Mouse (Mus musculus) spleen, postnatal 10 days (tissue): Measurements from ENCODE around the gene Lrrc34.
A peak's percentile ranks its signal among the peaks of the same experiment; 100 is the strongest.

Source experiments
- DNase-seq, 2 experiments: peaks; one replicate each; pipeline ENCODE4 v3.0.0; 2021 to 2022; ENCODE audit warnings: low spot score in 2 of 2

The Lrrc34 gene

GRCm38 (mm10) chr3:30647440-30648090 is at the start of gene Lrrc34:
Gene Lrrc34, minus strand, starts transcription at chr3:30647869.
- DNase-seq: peak in 1 of 2 experiments; percentile 42

GRCm38 (mm10) chr3:30696346-30696745 is 48.7 kb upstream of the Lrrc34 start:
- peak; percentile 12 to 52 for DNase-seq

- DNase-seq: no peak
Observed at GRCm38 (mm10) chr3:30695661-30696060, 48.0 kb upstream of the Lrrc34 start.

- no peak for DNase-seq
Observed at GRCm38 (mm10) chr3:30690976-30691375, 43.3 kb upstream of the Lrrc34 start.

- no peak for DNase-seq
Observed at GRCm38 (mm10) chr3:30687216-30687615, 39.5 kb upstream of the Lrrc34 start.

GRCm38 (mm10) chr3:30683190-30683589 is 35.5 kb upstream of the Lrrc34 start:
- DNase-seq: no peak

GRCm38 (mm10) chr3:30658486-30658885 is 10.8 kb upstream of the Lrrc34 start:
- no peak for DNase-seq

GRCm38 (mm10) chr3:30655937-30656336 is 8.3 kb upstream of the Lrrc34 start:
- DNase-seq: no peak

GRCm38 (mm10) chr3:30650062-30650841 is 2.6 kb upstream of the Lrrc34 start:
- DNase-seq: no peak

DNA sequence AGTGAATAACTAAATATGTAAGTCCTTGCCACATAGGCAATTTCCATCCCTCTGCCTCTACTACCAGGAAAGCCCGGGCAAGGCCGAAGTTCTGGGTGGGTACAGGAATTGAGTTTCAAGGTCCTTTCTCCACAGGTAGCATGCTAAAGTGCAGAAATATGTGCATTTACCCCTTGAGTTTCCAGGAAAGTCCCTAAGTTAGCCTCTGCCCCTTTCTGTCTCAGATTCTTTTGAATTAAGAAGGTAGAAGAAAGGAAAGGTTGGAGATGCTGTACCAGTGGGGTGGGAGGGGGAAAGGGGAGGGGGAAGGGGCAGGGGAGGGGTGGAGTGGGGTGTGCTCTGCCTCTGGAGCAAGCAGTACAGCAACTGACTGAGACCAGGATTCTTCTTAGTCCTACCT is 797 bp upstream of the Lrrc34 start:
- DNase-seq: no peak

GRCm38 (mm10) chr3:30646761-30647160 is 908 bp downstream of the Lrrc34 start:
- DNase-seq: no peak

GRCm38 (mm10) chr3:30644207-30644606 is 3.5 kb downstream of the Lrrc34 start, which contains the start of gene Lrriq4:
Gene Lrriq4, plus strand, starts transcription at chr3:30644507.
- no peak for DNase-seq

GRCm38 (mm10) chr3:30635629-30636028 is 12.0 kb downstream of the Lrrc34 start:
- DNase-seq: peak in 1 of 2 experiments; percentile 28

DNA sequence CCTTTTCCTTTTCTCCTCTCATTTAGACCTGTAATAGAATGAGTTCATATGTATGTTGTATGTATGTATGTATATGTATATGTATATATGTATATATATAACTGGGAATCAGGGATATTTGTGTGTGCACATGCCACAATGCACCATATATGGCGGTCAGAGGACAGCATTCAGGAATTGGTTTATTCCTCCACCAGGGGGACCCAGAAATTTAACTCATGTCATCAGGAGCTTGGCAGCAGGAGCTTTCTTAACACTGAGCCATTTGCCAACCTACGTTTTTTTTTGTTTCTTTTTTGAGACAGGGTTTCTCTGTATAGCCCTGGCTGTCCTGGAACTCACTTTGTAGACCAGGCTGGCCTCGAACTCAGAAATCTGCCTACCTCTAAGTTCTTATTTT is 14.0 kb downstream of the Lrrc34 start:
- DNase-seq: no peak

GRCm38 (mm10) chr3:30620132-30620531 is 27.5 kb downstream of the Lrrc34 start:
- DNase-seq: no peak

- DNase-seq: no peak
Observed at GRCm38 (mm10) chr3:30610930-30611329, 36.7 kb downstream of the Lrrc34 start.

- DNase-seq: no peak
Observed at GRCm38 (mm10) chr3:30608999-30609398, 38.7 kb downstream of the Lrrc34 start.

DNA sequence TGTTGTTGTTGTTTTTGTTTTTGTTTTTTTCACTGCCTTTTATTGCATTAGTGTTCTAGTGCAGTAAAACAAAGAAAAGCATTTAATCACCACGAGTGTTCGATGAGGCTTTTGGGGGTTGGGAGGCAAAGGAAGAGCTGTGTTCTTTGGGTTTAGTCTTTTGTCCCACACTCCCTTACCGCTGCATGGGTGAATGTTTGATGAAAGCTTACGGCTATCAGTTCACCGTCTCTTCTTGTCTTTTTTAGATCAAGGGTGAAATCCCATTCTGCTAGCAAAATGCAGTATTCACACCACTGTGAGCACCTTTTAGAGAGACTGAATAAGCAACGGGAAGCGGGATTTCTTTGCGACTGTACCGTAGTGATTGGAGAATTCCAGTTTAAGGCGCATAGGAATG is 44.4 kb downstream of the Lrrc34 start:
- no peak for DNase-seq

DNA sequence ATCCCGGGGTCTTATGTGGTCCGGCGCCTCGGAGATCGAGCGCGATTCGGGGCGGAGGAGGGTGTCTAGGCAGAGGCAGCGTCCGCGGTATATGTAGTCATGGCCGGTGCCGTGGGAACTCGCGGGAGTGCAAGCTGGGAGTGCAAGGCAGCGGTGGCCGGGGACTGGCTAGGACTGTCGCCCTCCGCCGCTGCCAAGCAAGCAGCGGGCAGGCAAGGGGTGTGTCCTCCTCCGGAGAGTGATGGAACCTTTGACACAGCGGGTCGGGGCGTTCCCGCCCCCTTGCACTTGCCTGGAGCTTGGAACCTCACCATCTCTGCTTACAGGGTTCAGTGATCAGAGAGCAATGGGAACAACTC is 45.0 kb downstream of the Lrrc34 start:
- DNase-seq: peak in 1 of 2 experiments; percentile 84

DNA sequence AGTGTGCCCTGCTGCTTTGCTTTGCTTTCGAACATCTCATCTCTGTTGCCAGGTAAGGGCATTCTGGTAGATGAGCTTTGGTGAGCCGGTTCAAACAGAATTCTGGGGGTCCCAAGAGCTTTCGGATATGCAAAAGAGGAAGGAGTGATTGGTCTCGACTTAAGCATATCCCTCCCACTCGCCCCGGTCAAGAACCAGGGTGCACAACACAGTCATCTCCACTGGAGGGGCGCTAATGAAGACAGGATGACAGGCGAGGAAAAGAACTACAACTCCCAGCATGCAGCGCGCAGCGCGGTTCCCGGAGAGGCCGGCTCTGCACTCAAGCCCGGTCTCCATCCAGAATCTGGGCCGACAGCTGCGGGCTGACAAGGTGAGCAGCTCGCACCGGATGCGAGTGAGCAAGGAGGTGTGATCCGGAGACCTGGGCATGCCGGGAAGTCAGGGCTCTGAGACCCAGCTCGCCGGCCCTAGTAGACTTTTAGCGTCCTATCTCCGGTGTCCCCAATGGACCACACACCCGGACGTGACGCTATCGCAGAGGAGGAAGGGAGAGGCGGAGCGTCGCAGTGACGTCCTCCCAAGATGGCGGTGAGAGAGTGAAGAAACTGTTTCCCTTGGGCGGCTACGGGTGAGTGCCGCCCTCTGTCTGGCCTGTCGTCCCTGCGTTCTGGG is 45.5 kb downstream of the Lrrc34 start, which contains the start of gene Mynn:
Gene Mynn, plus strand, starts transcription at position 1 of the 675 bp plus-strand sequence.
- DNase-seq: peak; percentile 99

- DNase-seq: no peak
Observed at GRCm38 (mm10) chr3:30601610-30602064, 46.0 kb downstream of the Lrrc34 start.

GRCm38 (mm10) chr3:30601175-30601574 is 46.5 kb downstream of the Lrrc34 start:
- DNase-seq: peak; percentile 92
